Mouse (Mus musculus) thymus, adult 2 months (tissue): ENCODE results near the gene Fabp6. TPM values are rescaled to one million over a fixed set of nuclear protein-coding genes. Genes with fewer than 3 reads are reported as not detected.

Experiments
- DNase-seq: peaks from one replicate; pipeline ENCODE4 v3.0.0; 2021
- H3K27ac ChIP-seq: fragments of 200-500 bp; 2 replicates; pipeline ENCODE4 v1.5.1; 2012; ENCODE audit warnings: low read length, control low read depth; ENCODE audit not compliant: control insufficient read depth, insufficient read depth
- H3K27me3 ChIP-seq: fragments of 200-500 bp; 2 replicates; pipeline ENCODE4 v1.6.1; 2012; ENCODE audit warnings: mild to moderate bottlenecking, low read length, moderate library complexity, mixed read lengths; ENCODE audit not compliant: control insufficient read depth, insufficient read depth
- H3K36me3 ChIP-seq: fragments of 200-500 bp; 2 replicates; pipeline ENCODE4 v1.6.1; 2012; ENCODE audit warnings: mild to moderate bottlenecking, low read length, moderate library complexity; ENCODE audit not compliant: control insufficient read depth, insufficient read depth
- H3K4me1 ChIP-seq: fragments of 200-500 bp; replicated peaks from 2 replicates; pipeline ENCODE4 v1.6.1; 2012; ENCODE audit warnings: low read length; ENCODE audit not compliant: control insufficient read depth, insufficient read depth
- H3K4me3 ChIP-seq: fragments of 200-500 bp; 2 replicates; pipeline ENCODE4 v1.5.1; 2012; ENCODE audit warnings: mild to moderate bottlenecking, low read length, control low read depth, moderate library complexity; ENCODE audit not compliant: control insufficient read depth, insufficient read depth
- CTCF ChIP-seq: fragments of 200-500 bp; IDR thresholded peaks from 2 replicates; pipeline ENCODE4 v1.5.1; 2012; ENCODE audit warnings: mild to moderate bottlenecking, control low read depth, low read length, moderate library complexity, borderline replicate concordance; ENCODE audit not compliant: control insufficient read depth, poor library complexity, insufficient read depth; ENCODE audit errors: extremely low read depth
- POLR2A ChIP-seq: fragments of 200-500 bp; IDR thresholded peaks from 2 replicates; pipeline ENCODE4 v1.6.1; 2012; ENCODE audit warnings: mild to moderate bottlenecking, low read length, control low read depth, moderate library complexity; ENCODE audit not compliant: control insufficient read depth, poor library complexity, insufficient read depth; ENCODE audit errors: extremely low read depth
- WGBS: fragments of 180-500 bp; shearing (Covaris S2); methylation state at CpG from one replicate; pipeline ENCODE4 v1.1.7; 2018; 5-methylcytosine and 5-hydroxymethylcytosine counted together
- polyA plus RNA-seq: library from polyadenylated mRNA; depleted of rRNA; stranded (reverse); fragments of >200 nt; gene quantifications from 2 replicates; pipeline ENCODE4 v1.2.3, GENCODE M21; 2012; rRNA removed

The Fabp6 gene
- 1.4 and 1.6 TPM in 2 replicates for polyA plus RNA-seq

- H3K27ac ChIP-seq, result no peak within 1 kb of the TSS
- 92% methylated on average over 5 of the region's 5 CpGs for WGBS
- H3K27me3 ChIP-seq, result no peaks in the 10 kb centered on the region
- H3K36me3 ChIP-seq, result no peaks in the 10 kb centered on the region
- TF ChIP-seq CTCF, result no peak
- no peak for TF ChIP-seq POLR2A
- H3K4me1 ChIP-seq, result no peaks in the 10 kb centered on the region
- DNase-seq, result no peak
- H3K4me3 ChIP-seq, result no peak within 1 kb of the TSS
Measured at GRCm38 (mm10) chr11:43601440-43601839, at the start of gene Fabp6. Gene Fabp6, minus strand, starts transcription at chr11:43601540.

- Histone ChIP-seq H3K4me1 (no peaks in the 10 kb centered on the region), H3K27me3 (no peaks in the 10 kb centered on the region), H3K36me3 (no peaks in the 10 kb centered on the region), H3K4me3 (no peak overlapping the region), H3K27ac (no peak overlapping the region)
- TF ChIP-seq CTCF, result no peak
- no peak for TF ChIP-seq POLR2A
- peak; percentile 19 for DNase-seq
- 97% methylated on average over 3 of the region's 3 CpGs for WGBS
Measured at GRCm38 (mm10) chr11:43645286-43645685, 43.9 kb upstream of the Fabp6 start.

GRCm38 (mm10) chr11:43643180-43643591, 41.8 kb upstream of the Fabp6 start:
- H3K4me1 ChIP-seq, result no peaks in the 10 kb centered on the region
- DNase-seq, result no peak
- no peaks in the 10 kb centered on the region for H3K36me3 ChIP-seq
- H3K4me3 ChIP-seq, result no peak overlapping the region
- no peak overlapping the region for H3K27ac ChIP-seq
- WGBS, result 0% methylated on average over 2 of the region's 2 CpGs
- TF ChIP-seq CTCF (no peak), POLR2A (no peak)
- no peaks in the 10 kb centered on the region for H3K27me3 ChIP-seq

- TF ChIP-seq CTCF, result no peak
- no peak for TF ChIP-seq POLR2A
- 97% methylated on average over 3 of the region's 3 CpGs for WGBS
- DNase-seq, result no peak
- Histone ChIP-seq H3K4me1 (no peaks in the 10 kb centered on the region), H3K4me3 (no peak overlapping the region), H3K27me3 (no peaks in the 10 kb centered on the region), H3K36me3 (no peaks in the 10 kb centered on the region), H3K27ac (no peak overlapping the region)
Measured at GRCm38 (mm10) chr11:43638486-43638885, 37.1 kb upstream of the Fabp6 start.

- no peak for DNase-seq
- no peak overlapping the region for H3K27ac ChIP-seq
- H3K36me3 ChIP-seq, result no peaks in the 10 kb centered on the region
- no peaks in the 10 kb centered on the region for H3K4me1 ChIP-seq
- no peak overlapping the region for H3K4me3 ChIP-seq
- H3K27me3 ChIP-seq, result no peaks in the 10 kb centered on the region
- TF ChIP-seq POLR2A, result no peak
- TF ChIP-seq CTCF, result no peak
- WGBS, result 77% methylated on average over 4 of the region's 4 CpGs
Measured at GRCm38 (mm10) chr11:43636761-43637160, 35.4 kb upstream of the Fabp6 start.

GRCm38 (mm10) chr11:43633658-43634401, 32.5 kb upstream of the Fabp6 start:
- no peaks in the 10 kb centered on the region for H3K36me3 ChIP-seq
- no peak overlapping the region for H3K4me3 ChIP-seq

GRCm38 (mm10) chr11:43633165-43633564, 31.8 kb upstream of the Fabp6 start:
- WGBS, result 60% methylated on average over 6 of the region's 6 CpGs
- TF ChIP-seq POLR2A (no peak), CTCF (no peak)
- Histone ChIP-seq H3K27ac (no peak overlapping the region), H3K4me1 (no peaks in the 10 kb centered on the region), H3K36me3 (no peaks in the 10 kb centered on the region), H3K27me3 (no peaks in the 10 kb centered on the region), H3K4me3 (no peak overlapping the region)
- no peak for DNase-seq

More at GRCm38 (mm10) chr11:43633658-43634401, 32.5 kb upstream of the Fabp6 start:
- DNase-seq, result no peak
- 43% methylated on average over 19 of the region's 19 CpGs for WGBS
- H3K4me1 ChIP-seq, result no peaks in the 10 kb centered on the region
- H3K27ac ChIP-seq, result no peak overlapping the region
- no peaks in the 10 kb centered on the region for H3K27me3 ChIP-seq
- no peak for TF ChIP-seq POLR2A
